Mouse (Mus musculus): ENCODE measurements around the gene Polm.
A peak's percentile ranks its signal among the peaks of the same experiment; 100 is the strongest.

The Polm gene

DNA sequence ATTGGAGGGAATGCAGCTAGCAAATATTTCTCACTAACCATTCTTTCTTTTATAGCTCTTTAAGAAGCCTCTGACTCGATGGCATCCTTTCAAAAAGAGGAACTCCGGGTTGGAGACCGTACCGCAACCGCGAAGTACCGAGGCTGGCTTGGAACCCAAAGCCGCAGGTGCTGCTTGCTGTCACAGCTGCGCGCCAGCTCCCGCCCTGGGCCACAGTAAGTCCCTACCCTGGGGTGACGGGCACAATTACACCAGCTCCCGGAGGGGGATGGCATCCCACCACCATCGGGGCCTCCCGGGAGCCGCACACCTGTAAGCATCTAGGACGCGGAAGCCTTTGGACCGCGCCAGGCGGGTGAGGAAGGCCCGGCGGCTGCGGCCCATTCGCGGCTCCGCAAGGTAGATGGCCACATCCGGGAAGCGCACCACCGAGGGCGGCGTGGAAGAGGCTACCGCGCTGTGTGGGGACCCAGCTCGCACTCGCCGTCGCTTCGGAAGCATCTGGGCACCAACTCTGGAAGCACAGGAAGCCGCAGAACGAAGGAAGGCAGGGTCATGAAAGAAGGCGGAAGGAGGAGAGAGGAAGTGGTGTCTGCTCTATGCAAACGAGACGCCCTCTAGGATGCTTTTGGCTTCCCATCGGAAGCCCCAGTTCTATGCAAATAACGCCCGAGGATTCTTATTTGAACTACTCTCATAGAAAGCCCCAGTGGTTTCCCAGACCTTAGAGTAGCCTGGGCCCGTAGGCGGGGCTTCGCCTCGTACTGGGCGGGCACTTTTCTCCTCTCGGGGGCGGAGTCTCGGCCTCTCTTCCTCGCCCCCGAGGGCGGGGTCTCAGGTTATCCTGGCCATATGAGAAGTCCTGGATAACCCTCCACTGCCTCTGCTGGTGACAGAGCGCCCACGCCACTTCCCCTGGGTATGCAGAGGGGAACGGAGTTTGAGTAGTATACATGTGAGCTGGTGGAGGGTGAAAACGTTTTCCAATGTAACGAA lies at the start of gene Polm:
Polm (minus strand) TSS at position 766 of the 996 bp plus-strand sequence.
- peak; percentile 90 for DNase-seq

DNA sequence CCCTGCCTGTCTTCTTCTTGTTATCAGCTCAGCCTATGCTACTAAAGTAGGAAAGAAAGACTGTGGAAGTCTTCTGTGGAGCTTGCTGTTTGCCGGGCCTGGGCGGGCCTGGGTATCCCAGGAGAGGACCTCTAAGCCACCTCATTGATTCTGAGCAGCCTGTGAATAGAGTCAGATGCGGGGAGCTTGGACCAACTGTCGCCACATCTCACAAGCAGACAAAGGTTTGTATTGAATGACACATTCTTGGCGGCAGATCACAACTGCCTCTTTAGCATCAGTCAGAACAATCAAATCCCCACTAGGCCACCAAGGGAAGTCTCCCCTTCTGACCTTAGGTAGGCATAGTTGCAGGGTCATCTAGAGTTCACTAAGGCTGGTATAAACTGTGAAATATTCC lies 49.4 kb upstream of the Polm start:
- DNase-seq: no peak

- DNase-seq: peak; percentile 78
Measured at GRCm38 (mm10) chr11:5886187-5886586, 48.4 kb upstream of the Polm start.

DNA sequence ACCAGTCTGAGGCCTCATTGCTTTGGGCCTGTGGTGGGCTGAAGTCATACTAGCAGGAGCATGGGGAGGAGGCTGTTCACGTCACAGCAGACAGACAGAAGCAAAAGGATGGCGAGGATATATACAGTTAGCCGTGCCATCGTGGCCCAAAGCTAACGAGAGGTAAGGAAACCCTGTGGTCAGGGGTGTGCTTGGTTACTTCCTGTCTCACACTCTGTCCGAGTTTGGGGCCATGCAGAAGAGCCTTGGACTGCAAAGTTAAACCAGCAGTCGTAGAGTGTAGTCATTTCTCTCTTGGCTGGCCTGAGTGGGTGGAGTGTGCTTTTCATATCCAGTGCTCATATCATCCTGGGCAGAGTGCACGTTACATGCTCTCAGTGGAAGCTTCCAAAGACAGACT lies 44.7 kb upstream of the Polm start:
- DNase-seq: no peak

- peak; percentile 80 for DNase-seq
Measured at GRCm38 (mm10) chr11:5879905-5880304, 42.1 kb upstream of the Polm start.

GRCm38 (mm10) chr11:5878661-5879060 lies 40.8 kb upstream of the Polm start:
- no peak for DNase-seq

DNA sequence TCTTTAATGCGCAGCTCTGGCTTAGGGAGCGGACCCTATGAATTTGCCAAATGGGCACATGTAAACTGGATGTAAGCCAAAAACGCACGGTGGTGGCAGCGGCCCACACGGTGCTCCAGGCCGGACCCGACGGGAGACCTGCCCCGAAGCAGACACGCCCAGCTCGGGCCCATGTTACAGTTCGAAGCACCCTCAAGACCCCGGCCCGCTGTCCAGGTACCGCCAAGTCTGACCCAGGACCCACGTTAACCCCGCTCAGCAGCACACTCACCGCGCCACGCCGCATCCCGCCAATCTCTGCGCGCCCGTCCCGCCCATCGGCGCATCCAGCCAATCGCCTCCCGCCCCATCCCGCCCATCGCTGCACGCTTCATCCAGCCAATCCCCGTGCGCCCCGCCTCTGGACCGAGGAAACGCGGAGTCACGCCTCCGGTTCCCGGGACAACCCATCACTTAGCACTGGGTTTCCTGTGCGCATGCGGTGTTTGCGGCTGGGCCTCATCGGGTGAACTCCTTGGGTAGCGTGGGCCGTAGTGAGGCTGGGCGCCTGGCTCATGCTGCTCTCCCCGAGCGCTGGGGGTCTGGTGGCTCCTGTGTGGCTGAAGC lies 40.2 kb upstream of the Polm start, which contains the start of gene Pold2:
Pold2 (minus strand) TSS at position 372 of the 606 bp plus-strand sequence.
- DNase-seq: peak; percentile 97

DNA sequence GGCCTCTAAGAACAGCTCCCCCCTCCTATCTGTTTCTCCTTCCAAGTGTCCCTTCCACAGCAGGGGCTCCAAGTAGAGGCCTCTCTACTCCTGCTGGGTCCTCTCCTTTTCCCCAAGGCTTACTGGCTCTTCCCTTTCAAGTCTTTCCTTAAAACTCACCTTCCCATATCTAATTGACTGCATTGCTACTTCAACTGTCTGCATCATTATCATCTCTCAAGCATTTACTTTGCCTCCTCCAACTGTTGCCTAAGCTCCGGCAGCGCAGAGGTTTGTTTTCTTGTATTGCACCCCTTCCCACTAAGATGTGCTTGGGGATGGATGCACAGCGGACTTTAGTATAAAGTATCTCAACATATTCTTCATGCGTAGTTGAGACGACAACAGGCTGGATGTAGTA lies 39.6 kb upstream of the Polm start:
- no peak for DNase-seq

DNA sequence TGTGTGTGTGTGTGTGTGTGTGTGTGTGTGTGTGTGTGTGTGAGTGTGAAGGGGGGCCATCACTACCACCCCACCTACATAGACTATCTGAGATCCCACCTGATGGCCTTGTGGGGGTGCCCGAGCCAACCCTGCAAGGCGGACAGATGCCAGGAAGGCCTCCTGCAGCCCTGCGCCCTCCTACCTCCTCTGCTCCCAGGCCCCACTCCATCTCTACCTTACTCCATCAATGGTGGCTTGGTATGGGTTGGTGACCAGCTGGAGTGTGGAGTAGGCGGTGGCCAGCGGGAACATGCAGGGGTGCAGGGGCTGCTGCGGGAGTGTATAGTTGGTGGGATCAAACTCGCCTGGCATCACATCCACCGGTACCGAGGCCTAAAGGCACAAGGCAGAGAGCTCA lies 35.4 kb upstream of the Polm start:
- no peak for DNase-seq

DNA sequence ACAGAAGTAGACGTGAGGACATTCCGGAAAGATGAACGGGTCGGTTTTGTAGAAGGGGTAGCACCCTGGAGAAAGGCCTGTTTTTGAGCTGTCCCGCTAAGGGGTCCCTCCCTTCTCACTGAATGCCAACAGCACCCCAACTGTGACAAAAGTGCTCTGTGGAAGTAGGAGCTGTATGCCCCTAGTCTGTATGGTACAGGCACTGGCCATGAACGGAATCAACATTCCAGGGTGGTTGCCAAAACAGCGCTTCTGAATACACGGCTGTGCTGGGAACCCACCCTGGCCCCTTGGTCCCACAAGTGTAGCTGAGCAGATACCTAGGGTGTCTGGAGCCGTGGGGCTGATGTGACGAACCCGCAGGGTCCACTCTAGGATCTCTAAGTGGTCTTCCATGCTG lies 34.9 kb upstream of the Polm start:
- no peak for DNase-seq

DNA sequence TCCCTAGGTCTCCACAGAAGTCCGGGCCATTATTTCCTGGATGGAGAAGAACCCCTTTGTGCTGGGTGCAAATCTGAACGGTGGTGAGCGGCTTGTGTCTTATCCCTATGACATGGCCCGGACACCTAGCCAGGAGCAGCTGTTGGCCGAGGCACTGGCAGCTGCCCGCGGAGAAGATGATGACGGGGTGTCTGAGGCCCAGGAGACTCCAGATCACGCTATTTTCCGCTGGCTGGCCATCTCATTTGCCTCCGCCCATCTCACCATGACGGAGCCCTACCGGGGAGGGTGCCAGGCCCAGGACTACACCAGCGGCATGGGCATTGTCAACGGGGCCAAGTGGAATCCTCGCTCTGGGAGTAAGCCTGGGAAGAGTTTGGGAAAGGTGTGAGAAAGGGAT lies 32.3 kb upstream of the Polm start:
- no peak for DNase-seq

- no peak for DNase-seq
Measured at GRCm38 (mm10) chr11:5869331-5869730, 31.5 kb upstream of the Polm start.

DNA sequence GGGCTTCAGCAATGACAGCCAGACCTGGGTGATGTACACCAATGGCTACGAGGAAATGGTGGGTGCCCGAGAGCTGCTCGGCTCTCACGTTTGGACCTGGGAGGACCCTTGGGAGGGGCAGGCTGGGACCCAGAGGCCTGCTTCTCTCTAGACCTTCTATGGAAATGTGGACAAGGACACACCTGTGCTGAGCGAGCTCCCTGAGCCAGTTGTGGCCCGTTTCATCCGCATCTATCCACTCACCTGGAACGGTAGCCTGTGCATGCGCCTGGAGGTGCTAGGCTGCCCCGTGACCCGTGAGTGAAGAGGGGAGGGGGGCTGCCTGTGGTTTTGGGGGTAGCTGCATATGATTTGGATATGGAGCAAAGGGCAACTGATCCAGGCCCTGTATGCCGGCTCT lies 30.5 kb upstream of the Polm start:
- no peak for DNase-seq

GRCm38 (mm10) chr11:5867196-5867595 lies 29.4 kb upstream of the Polm start:
- DNase-seq: no peak

DNA sequence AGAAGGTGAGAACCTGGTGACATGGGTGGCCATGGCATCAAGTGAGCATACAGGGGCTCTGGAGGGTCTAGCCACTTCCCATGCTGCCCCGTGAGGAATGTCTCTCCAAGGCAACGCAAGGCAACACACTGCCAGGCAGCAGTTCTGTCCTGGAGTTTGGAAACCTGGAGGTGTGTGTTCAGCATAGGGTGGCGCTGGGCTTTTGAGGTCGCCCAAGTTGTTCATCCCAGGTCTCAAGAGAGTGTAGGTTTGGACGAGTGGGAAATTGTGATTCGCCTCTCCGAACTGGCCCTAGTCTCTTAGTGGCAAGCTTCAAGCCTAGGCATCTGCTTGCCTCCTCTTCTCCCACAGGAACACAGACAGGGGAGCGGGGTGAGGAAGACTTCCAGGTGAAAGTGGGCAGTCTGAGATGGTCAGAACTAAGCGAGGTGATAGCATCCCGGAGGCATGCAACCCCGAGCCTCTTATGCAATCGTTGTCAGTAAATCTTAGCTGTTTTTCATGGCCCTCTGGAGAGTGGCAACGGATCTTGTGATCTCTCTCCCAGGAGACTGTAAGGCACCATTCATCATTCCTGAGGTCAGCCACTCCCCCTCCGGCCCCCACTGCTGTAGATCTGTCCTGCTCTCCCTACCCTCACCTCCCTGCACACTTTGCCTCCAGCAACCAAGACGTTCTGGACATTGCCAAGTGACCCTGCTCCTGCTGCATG lies 24.7 kb upstream of the Polm start:
- DNase-seq: no peak

DNA sequence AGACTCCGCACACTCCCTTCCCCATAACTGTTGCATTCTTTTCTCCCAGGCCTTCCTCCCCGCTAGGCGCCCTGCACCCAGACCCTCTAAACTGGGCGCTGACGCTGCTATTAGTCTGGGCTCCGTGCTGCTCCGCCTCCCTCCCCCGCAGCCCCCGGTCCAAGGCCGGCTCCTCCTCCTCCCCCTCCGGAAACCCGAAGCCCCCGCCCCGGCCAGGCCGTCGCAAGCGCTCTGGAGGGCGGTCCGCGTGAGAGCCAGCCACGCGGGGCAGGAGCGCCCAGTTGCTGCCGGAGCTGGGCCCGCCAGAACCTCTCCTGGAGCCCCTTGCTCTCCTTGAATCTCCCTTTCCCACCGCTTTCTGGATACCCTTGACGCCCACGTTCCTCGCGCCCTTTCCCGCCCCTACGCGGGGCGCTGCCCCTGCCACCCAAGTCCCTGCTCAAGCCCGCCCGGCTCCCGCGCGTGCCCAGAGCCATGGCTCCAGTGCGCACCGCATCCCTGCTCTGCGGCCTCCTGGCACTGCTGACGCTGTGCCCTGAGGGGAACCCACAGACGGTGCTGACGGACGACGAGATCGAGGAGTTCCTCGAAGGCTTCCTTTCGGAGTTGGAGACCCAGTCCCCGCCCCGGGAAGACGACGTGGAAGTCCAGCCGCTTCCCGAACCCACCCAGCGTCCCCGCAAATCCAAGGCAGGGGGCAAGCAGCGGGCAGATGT lies 24.0 kb upstream of the Polm start, which contains the start of gene Aebp1:
Aebp1 (plus strand) TSS at position 270 of the 716 bp plus-strand sequence.
- DNase-seq: peak; percentile 58

DNA sequence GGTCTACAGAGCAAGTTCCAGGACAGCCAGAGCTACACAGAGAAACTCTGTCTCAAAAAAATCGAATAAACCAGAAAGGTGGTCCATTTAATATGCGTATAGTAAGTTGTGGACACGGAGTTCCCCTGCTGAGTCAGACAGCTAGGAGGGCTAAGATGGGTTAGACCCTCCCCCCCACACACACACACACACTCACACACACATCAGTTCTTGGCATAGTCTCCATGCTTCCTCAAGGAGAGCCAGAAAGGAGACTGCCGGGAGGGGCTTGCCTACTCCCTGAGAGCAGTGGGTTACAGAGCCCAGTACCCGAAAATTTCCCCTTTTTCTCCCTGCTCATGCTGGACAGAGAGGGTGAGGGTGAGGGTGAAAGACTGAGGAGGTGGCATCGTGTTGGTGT lies 22.8 kb upstream of the Polm start:
- no peak for DNase-seq

DNA sequence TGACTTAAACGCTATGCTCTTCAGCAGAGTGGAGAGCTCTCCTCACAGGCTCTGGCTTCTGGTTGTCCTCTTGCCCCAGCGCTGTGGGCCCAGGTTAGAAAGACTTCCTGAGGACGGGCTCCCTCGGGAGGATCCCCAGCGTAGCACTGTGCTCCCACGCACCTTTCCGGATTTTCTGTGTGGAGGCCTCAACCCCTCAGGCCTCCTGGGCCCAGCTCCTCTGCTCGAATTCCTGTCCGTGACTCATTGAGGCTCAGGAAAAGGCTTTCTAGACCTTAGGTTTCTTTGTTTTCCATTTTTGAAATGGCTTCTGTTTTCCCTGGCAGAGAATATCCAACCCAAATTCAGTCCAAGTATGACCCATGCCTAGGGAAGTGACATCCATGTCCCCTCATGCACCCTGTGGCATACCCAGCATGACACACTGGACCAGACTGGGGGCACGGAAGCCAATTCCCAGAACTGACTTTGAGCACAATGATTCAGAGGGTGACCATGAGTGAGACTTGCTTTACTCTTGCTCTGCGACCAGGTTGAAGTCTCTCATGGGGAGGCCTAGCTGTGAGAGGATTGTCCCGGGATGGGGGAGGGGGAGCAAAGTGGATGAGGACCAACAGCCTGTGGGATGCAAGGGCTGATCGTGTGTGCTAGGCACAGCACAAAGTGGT lies 22.2 kb upstream of the Polm start:
- DNase-seq: no peak

- DNase-seq: peak; percentile 34
Measured at GRCm38 (mm10) chr11:5858723-5859122, 20.9 kb upstream of the Polm start.

- DNase-seq: no peak
Measured at GRCm38 (mm10) chr11:5856479-5857130, 18.8 kb upstream of the Polm start.

GRCm38 (mm10) chr11:5855902-5856301 lies 18.1 kb upstream of the Polm start:
- no peak for DNase-seq

GRCm38 (mm10) chr11:5855481-5855880 lies 17.7 kb upstream of the Polm start:
- no peak for DNase-seq

Measured in thymus, postnatal 4 days (tissue).